Mouse (Mus musculus) liver, postnatal 0 days (tissue): Measurements from ENCODE around the gene Hoxd10.

Experiments used
- CTCF ChIP-seq: sonication (generic); IDR thresholded peaks from 2 replicates; pipeline ENCODE4 v1.5.1; 2016; ENCODE audit warnings: antibody characterized with exemption, low read depth
- EP300 ChIP-seq: IDR thresholded peaks from 2 replicates; pipeline ENCODE4 v1.6.1; 2016; ENCODE audit warnings: antibody characterized with exemption, low read depth, mild to moderate bottlenecking

GRCm38 (mm10) chr2:74686988-74687697, 4.6 kb upstream of the Hoxd10 start:
- TF ChIP-seq CTCF = no peak
- TF ChIP-seq EP300 = no peak
